Mouse (Mus musculus) induced T-regulatory cell, adult 2 months (primary cell): ENCODE data around the gene Plekhg2.

Source experiments
- DNase-seq: peaks from one replicate; pipeline ENCODE4 v3.0.0-alpha.2; 2012; ENCODE audit warnings: low read depth

The Plekhg2 gene

DNA sequence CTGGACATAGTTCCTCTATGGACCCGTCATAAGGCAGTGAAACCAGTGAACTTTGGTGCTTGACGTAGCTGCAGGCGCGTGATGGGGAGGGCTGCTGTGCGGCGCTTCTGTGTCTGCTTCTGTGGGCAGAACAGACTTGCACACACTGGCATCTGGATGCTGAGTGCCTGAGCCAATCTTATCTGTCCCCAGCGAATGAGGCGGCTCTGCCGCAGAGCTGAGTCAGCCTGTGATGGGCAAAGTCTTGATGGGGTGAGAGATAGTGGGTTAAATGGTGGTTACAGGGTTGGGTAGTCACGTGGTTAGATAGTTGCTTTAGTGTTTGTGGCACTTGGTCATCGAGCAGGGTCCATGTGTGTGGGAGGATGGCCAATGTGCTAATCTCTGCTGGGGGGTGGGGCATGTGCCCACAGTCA, 10.6 kb upstream of the Plekhg2 start:
- peak; percentile 97 for DNase-seq

DNA sequence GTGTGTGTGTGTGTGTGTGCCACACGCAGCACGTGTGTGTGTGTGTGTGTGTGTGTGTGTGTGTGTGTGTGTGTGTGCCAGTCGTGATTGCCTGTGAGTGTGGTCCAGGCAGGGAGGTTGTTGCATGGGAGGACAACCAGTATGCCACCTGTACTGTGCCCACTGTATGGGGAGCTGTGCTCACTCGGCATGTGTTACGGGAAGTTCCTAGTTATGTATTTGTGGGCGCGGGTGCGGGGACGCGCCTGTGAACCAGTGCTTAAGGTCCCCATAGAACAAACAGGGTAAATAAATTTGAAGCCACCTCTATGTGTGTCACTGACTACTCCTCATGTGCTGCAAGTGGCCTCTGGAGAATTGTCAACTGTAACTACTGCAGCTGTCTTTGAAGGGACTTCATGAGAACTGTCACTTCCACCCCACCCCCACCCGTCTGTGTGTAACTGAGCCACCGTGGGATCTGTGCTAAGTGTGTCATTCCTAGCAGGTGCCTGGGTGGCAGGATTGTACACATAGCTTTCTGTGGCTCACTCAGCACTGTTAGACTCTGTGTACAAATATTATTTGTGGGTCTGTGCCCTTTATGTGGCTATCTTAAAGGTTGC, 10.1 kb upstream of the Plekhg2 start:
- DNase-seq = peak; percentile 94

DNA sequence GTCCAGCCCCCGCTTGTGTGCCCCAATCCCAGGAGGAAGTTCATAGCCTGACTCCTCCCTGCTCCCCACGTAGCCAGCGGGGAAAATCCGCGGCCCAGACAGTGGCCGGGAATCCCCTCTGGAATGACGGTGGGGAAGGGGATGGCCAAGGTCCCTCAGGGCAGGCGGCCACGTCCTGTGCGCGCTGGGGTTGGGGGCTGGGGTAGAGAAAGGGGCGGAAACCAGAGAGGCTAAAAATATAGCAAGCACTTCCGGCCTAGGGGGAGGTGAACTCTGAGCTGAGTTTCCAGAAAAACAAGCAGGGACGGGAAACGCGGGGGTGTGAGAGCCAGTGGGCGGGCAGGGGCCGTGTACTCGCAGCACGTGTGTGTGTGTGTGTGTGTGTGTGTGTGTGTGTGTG, 9.5 kb upstream of the Plekhg2 start:
- DNase-seq = peak; percentile 97

DNA sequence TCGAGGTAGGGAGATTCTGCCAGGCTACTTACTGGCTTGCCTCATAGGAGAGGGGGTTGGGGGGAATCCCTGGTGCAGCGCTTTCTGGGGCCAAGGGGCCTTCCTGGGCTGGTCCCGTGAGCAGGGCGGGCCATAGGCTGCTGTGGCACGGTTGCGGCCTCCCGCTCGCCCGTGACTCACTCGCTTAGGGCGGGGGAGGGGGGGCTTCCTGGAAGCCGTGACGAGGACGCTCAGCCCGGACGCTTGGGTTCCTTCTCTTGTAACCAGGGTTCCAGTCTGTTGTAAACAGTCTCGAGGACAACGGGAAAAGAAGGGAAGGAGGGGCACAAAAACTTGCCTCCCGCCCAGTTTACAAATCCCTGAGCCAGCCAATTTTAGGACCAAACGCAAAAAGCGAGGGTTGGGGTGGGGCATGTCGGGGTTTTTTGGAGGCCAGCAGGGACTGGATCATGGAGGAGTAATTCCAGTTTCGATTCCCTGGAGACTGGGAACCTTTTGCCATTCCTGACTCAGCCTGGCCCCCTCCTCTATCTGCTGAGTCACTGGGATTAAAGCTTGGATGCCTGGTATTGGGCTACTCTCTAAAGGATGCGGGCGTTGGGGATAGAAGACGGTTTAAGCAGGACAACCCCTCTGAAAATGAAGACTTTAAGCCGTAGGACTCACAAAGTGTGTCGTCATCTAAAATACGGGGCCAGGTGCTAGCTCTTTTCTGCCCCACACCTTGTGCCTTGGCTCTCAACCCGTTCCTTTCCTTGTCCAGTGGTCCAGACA, 8.8 kb upstream of the Plekhg2 start:
- peak; percentile 98 for DNase-seq

DNA sequence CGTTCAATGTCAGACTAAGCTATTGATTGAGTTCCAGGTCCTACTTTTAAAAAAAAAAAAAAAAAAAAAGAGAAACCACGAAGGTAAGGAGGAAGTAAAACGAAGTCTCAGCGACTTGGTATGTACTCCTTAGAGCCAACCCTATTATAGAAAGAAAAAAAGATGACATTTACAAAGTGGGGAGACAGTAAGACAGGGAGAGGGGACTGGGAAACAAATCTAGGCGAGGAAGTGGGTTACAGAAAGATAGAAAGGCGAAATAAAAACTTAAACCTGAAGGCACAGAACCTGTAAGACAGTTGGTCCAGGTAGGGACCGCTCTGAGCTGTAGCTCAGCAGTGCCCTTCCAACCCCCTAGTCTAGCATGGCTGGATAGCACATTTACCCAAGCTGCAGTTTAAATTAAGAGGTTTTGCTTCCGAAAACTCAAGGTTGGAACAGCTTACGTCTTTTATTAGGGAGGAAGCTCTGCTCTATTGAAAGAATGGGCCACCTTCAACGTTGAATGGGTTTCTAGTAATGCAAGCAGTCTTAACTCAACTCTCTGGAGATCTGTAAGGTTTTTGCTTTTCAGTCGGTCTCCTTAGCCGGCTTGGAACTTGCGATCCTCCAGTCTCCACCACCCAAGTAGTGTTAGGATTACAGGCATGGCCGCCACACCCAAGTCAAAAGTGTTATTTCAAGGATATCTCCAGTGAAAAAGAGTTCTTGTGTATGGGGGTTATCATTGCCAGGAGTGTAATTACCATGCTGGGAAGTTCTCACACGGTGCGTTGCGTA, 8.0 kb upstream of the Plekhg2 start, which contains the start of gene Zfp36:
TSS of gene Zfp36 (minus strand) at position 17 of the 780 bp plus-strand sequence.
- peak; percentile 73 for DNase-seq

DNA sequence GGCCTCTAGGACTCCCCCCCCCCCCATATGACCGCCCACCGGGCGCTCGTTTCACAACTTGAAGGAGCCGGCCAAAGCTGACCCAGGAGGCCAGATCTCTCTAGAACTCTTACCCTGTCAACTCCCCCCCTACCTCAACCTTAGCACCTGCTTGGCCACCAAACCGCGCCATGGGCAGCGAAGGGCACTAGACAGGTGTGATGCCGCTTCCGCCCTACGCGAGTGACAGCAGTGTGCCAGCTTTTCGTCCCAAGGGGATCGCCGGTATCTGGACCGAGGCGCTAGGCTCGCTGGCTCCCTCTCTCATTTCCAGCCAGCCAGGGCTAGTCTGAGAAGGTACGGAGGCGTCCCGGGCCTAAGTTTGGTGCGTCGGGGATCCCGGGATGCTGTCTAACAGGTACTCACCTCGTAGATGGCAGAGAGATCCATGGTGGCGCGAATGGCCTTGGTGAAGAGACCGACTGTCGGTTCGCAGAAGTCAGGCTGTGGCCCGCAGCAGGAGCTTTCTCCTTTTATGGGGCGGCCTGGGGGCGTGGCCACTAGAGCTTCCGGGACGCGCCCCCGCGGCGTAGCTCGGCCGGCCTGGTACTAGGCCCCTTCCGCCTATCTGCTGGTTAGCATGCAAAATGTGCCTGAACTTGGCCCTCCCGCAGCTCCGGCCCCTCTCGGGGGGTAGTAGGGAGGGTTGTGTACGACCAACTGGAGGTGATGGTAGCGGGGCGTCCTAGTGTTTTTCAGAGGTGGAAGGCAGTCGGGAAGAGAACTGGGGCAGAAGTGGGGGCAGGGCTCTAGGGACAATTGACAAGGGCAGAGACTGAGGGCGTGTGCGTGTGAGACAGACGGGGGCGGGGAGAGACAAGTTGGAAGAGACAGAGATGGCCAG, 6.6 kb upstream of the Plekhg2 start:
- peak; percentile 98 for DNase-seq

DNA sequence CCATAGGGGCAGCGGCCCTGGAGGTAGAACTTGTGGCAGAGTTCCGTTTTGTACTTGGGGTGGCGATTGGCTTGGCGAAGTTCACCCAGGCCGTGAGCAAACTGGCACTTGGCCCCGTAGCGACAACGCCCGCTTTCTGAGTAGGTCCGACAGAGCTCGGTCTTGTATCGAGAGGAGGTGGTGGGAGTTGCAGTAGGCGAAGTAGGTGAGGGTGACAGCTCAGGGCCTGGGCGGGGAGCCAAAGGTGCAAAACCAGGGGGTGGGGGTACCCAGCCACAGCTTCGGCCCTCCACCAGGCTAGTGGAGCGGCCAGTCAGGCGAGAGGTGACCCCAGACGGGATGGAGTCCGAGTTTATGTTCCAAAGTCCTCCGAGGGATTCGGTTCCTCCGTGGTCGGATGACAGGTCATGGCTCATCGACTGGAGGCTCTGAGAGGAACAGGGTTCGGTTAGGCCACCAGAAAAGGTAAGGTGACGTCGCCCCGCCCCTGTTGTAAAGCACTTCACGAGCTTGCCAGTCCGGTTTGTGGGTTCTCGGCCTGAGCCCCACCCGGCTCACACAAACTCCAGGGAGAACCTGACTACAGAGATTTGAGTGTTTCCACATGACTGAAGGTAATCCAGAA, 5.8 kb upstream of the Plekhg2 start:
- peak; percentile 82 for DNase-seq

DNA sequence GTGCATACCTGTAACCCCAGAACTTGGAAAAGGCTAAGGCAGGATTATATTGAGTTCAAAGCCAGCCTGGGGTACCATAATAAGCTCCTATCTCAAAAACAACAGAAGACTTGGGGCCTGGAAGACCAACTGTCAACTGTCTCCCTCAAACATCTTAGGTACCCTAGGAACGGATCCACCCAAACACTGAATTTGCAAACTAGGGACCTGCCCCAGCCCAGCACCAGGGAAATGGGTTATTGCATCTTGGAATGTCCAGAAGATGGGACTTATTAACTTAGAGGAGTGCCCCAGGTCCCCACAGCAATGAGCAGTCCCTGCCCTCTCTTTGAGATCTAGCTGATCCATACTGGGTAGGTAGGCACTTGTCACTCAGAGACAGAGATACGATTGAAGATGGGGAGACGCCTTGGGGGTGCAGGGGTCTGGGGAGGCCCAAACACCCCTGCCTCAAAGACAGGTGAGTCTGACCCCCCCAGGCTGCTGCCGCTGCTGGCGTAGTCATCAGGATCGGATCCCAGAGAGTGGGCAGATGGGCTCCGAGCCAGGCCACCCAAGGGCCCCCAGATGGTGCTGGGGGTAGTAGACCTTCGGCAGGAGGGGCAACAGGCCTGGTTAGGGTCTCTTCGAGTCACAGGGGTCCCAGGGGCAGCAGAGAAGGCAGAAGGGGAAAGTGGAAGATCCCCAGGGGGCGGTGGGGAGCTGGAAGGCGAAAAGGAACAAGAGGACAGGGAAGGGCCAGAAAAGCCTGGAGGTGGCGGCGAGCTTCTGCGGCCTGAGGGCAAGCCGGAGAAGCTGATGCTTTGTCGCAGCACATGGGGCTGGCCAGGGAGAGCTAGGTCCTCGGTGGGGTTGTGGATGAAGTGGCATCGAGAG, 5.0 kb upstream of the Plekhg2 start:
- DNase-seq = peak; percentile 75

DNA sequence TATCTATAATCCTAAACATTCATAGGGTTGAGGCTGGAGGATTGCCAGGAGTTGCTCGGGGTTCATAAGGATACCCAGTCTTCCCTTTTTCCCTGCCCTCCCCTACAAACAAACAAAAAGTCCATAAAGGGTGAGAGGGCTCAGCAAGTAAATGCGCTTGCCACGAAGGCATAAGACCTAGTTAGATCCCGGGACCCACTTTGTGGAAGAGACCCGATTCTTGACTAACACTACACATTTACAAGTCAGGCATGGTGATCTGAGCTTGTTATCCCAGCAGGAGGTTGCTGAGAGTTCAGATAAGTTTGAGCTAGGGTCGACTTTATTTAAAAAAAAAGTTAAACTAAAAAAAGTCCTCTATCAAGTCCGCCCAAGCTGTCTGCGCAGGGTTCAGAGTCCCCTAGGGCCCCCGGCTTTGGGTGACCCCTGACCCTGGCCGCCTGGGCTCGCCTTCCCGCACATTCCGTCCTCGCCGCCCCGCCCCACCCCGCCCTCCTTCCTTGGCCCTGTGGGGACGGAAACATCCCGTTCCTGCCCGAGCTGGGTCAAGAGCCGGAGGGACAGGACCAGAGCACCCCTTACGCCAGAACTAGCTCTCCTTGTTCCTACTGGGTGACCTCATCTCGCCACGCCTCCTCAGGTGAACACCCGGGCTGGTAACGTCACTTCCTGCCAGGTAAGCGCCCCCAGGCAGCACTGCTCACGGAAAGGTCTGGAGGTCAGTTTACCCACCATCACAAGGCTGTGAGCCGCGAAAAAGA, 3.8 kb upstream of the Plekhg2 start:
- peak; percentile 93 for DNase-seq

DNA sequence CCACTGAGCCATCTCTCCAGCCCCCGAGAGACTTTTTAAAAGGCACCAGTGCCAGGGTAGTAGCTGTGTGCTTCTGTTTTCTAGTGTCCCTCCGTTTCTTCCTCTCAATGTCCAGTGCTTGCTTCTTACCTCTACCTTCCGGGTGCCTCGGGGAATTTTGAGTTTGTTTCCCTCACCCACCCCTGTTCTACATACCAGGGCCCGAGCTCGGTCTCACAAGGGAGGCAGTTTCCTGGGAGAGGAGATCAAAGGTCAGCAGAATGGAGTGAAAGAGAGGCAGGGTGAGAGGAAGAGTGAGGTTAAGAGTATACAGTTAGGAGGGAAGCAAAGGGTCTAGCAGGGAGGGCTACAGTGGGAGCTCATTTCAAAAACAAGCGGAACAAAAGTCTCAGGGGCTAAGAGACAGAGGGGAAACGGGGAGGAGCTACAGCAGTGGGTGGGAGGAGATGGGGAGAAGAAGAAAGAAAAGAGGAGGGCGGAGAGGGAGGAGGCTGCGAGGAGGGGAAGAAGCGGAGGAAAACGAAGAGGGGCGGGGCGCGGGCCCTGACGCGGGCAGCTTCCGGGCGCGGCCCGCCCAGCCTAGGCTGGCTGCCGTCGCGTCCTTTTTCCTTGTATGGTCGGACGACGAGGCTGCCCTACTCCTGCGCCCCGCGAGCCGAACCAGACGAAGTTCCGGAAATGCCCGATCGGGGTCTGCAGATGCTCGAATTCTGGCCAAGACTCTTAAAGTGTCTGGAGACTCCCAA, 3.0 kb upstream of the Plekhg2 start:
- DNase-seq = peak; percentile 97

DNA sequence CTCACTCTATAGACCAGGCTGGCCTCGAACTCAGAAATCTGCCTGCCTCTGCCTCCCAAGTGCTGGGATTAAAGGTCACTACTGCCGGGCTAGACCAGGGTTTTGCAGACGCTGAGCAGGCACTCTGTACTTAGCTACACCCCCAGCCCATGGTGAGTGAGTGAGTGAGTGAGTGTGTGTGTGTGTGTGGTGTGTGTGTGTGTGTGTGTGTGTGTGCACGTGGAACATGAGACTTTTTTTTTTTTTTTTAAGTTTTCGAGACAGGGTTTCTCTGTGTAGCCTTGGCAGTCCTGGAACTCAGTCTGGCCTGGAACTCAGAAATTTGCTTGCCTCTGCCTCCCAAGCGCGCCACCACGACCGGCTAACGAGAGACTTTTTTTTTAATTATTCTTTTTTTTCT, 2.2 kb upstream of the Plekhg2 start:
- peak; percentile 72 for DNase-seq

DNA sequence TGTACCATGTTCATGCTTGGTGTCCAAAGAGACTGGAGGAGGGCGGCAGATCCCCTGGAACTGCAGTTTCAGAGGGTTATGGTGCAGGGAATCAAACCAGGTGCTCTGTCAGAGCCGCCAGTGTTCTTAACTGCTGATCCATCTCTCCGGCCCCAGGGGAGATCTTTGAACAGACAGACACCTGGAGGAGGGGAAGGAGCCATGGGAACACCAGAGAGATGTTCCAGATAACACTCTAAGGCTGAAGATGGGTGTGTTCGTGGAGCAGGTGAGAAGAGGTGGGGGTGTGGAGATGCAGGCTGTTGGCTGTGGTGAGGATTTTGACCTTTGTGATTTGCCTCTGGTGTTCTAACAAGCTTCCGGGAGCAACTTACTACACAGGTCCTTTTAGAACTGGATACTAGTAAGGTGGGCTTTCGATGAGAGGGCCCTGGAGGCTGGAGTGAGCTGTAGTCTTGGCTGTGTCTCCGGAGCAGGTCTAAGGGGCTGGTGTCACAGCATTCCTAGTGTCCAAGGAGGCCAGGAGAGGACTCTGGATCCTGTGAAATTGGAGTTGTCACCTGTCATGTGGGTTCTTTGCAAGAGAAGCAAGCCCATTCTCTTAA, 1.6 kb upstream of the Plekhg2 start:
- peak; percentile 75 for DNase-seq

DNA sequence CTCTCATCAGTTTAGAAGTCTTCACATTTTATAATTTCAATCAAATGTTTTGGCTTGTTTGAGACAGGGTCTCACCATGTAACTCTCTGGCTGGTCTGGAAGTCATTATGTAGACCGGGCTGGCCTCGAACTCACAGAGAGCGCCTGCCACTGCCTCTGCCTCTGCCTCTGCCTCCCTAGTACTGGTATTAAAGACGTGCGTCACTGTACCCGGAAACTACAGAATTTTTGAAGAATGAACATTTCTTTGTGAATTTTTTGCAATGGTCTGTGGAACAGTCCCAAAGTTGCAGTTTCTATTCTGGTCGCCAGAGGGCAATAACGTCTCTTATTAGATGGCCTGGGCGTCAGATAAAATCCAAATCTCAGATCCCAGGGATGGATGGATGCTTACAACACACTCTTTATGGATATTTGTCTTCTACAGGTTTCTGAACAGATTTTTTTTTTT, 757 bp upstream of the Plekhg2 start:
- peak; percentile 98 for DNase-seq

DNA sequence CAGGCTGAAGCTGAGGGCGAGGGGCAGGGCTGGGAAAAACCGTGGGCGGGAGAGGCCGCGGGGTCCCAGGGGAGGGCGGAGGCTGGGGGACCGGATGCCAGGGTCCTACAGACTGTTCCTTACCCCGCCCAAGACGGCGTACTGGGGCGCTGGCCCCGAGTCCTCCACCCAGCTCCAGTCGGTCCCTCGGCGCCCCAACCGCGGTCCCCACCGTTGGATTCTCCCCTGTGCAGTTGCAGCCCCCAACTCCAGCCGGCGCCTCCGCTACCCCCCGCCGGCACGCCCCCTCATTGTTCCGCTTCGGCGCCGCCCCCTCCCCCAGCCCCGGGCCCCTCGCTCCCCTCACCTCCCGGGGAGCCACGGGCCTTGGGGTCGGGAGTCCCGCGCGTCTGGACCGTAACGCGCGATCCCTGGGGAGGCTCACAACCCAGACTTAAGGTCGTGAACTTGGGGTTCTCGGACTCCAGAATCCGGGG, 847 bp downstream of the Plekhg2 start:
- DNase-seq = peak; percentile 67

DNA sequence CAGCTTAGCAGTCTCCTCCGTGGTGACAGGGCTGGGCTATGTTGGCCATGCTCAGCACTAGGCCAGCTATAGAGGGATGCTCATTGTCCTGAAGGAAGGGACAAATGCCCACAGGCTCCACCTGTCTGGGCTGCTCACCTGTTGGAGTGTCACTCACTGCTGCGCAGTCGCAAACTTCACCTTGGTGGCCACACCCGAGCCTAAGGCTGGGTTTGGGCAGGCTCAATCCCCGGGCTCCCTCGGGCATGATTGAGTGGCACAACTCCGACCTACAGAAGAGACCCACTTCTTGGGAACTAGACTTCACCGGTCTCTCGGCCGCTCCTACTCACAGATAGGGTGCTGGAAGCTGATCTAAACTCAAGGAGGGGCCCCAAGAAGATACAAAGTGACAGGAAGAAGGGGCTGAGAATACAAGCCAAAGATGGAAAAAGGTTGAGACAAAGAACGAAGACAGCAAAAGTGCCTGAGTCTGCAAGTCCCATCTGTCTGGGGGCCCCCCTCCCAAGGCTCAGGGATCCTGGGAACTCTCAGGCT, 1.4 kb downstream of the Plekhg2 start:
- DNase-seq = no peak

DNA sequence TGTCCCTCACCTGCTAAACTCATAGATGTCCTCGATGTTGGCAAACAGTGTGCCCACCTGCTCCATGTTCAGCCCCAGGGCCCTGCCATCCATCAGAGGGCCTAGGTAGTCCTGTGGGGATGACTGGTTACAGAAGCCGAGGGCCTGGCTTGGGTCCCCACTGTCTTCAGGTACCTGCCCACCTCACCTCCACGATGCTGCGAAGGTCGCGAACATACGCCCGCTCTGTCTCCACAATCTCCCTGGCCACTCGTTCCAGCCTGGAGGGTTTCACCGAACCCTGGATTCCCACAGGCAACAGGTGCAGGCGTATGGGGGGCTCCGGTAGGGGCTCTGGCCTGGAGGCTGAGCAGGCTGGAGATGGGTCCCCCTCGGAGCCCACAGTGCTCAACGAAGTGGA, 2.3 kb downstream of the Plekhg2 start:
- DNase-seq = no peak

DNA sequence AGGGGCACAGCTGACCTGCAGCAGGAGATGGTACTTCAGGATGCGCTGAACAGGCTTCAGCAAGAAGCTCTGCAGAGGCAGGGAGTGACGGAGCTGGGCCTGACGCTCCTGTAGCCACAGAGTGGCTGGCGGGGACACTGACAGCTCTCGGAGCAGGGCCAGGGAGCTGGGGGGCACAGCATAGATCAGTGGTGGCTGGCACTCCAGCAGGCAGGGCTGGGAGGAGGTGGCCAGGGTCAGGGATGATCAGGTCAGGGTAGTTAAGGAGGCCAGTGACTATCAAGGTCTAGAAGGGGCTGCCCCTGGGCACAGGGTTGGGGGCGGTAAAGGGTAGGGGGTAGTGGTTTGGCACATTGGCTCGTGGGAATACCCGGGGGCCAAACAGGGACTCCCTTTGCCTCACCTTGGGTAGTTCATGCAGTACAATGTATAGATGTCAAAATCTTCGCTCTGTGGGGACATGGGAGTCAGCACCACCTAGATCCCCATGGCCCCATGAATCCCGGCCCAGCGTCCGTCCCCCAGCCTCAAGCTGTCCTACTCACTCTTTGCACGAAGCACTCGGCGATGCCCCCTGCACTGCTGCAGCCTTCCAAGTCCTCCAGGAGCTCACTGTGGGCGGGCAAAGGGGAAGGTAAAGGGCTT, 4.0 kb downstream of the Plekhg2 start:
- no peak for DNase-seq
